Mouse (Mus musculus): ENCODE measurements around the gene Cyp2b10. TPM values are rescaled to one million over a fixed set of nuclear protein-coding genes. Genes with fewer than 3 reads are reported as not detected.

Cyp2b10 gene
- total and polyA plus RNA-seq, 3 experiments, result not detected

GRCm38 (mm10) chr7:25859962-25860870 is 37.2 kb upstream of the Cyp2b10 start:
- TF ChIP-seq BHLHE40 (IDR thresholded peaks at IDR 0.05; ENCODE audit: low read depth, low read length) (no peak), CTCF (conservative IDR thresholded peaks at IDR 0.05 in 1 of 2, IDR thresholded peaks at IDR 0.05 in 1 of 2; ENCODE audit: low read depth in 2 of 2, low read length in 2 of 2) (peak in 1 of 2 experiments; percentile 46; a peak in 2 of 4 replicates), IRF4 (IDR thresholded peaks at IDR 0.05; ENCODE audit: low read depth, low read length) (no peak), RCOR1 (conservative IDR thresholded peaks at IDR 0.05; ENCODE audit: low read depth, low read length) (no peak), TBP (conservative IDR thresholded peaks at IDR 0.05; ENCODE audit: low read depth, low read length) (no peak), ZMIZ1 (IDR thresholded peaks at IDR 0.05; ENCODE audit: low read depth, low read length) (no peak), UBTF (IDR thresholded peaks at IDR 0.05; ENCODE audit: low read depth, low read length) (no peak), ZKSCAN1 (IDR thresholded peaks at IDR 0.05; ENCODE audit: borderline replicate concordance, low read depth, low read length) (no peak), HCFC1 (IDR thresholded peaks at IDR 0.05; ENCODE audit: low read depth, low read length) (no peak), RAD21 (IDR thresholded peaks at IDR 0.05; ENCODE audit: low read depth, low read length) (peak; percentile 6; the same call in 1 of the 2 replicates), SMC3 (IDR thresholded peaks at IDR 0.05; ENCODE audit: low read depth, low read length) (0 out of 2 replicates have a peak, but pooled peaks have one; percentile 16), TCF12 (IDR thresholded peaks at IDR 0.05; ENCODE audit: low read depth, low read length) (no peak), ELF1 (IDR thresholded peaks at IDR 0.05; ENCODE audit: low read depth, low read length) (no peak), USF2 (conservative IDR thresholded peaks at IDR 0.05; ENCODE audit: low read depth, low read length) (no peak), CHD1 (IDR thresholded peaks at IDR 0.05; ENCODE audit: low read depth, low read length) (no peak), MAZ (IDR thresholded peaks at IDR 0.05; ENCODE audit: low read depth, low read length) (no peak), NRF1 (IDR thresholded peaks at IDR 0.05; ENCODE audit: low read depth, low read length) (no peak)
- H3K27ac ChIP-seq (ENCODE audit: insufficient read depth, low read depth), result no peak overlapping the region
- DNase-seq (ENCODE audit: extremely low read depth), result peak; percentile 17
- no peaks in the 10 kb centered on the region for H3K4me1 ChIP-seq (ENCODE audit: control insufficient read depth in 1 of 2, insufficient read depth in 2 of 2)
- no peak overlapping the region for H3K4me3 ChIP-seq (replicated peaks in 1 of 3; ENCODE audit: low read depth in 2 of 3, low read length in 2 of 3, poor library complexity in 1 of 3)
- dilution Hi-C loops (cut with MboI; ENCODE audit: extremely low pct_ligation_motif_present, extremely low pct_unique_long_range_greater_than_20kb, low sequenced_read_pairs) (no loop called here), in situ Hi-C loops (cut with MboI; ENCODE audit: low pct_ligation_motif_present, low pct_unique_long_range_greater_than_20kb, low sequenced_read_pairs) (no loop called here)
- H3K79me2 ChIP-seq (replicated peaks; ENCODE audit: control insufficient read depth, extremely low read depth, insufficient read depth, poor library complexity, severe bottlenecking), result no peaks in the 10 kb centered on the region
- H3K36me3 ChIP-seq (replicated peaks in 1 of 2; ENCODE audit: control insufficient read depth in 1 of 2, insufficient read depth in 1 of 2, low read length in 1 of 2), result no peaks in the 10 kb centered on the region
- H3K9me3 ChIP-seq (replicated peaks; ENCODE audit: low read length), result no peaks in the 10 kb centered on the region
- H3K27me3 ChIP-seq (replicated peaks), result peaks cover 55% of the 10 kb centered on the region
- H3K9ac ChIP-seq (ENCODE audit: insufficient read depth, low read depth), result no peak overlapping the region
- no peak overlapping the region for H3K4me2 ChIP-seq (ENCODE audit: insufficient read depth, low read depth, poor library complexity, severe bottlenecking)

DNA sequence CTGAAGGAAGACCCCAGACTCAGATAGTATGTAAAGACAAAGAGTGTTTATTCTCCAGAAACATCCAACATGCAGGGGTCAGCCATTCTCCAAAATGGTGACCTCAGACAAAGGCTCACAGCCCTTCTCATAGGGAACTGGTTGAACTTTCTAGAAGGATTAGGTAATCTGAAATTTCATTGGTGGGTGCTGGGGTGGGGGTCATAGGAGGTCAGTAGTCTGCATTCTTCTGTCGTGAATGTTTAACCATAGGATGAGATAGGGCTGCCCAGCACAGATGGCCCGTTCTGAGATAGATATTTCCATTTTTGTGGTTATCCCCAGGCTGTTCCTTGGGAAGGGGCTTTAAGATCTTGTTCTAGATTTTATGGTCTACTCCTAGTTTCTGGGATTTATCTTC is 35.1 kb upstream of the Cyp2b10 start:
- Histone ChIP-seq H3K4me1 (ENCODE audit: control insufficient read depth in 1 of 2, insufficient read depth in 2 of 2) (no peaks in the 10 kb centered on the region), H3K27ac (ENCODE audit: insufficient read depth, low read depth) (no peak overlapping the region), H3K4me2 (ENCODE audit: insufficient read depth, low read depth, poor library complexity, severe bottlenecking) (no peak overlapping the region), H3K27me3 (replicated peaks) (peaks cover 49% of the 10 kb centered on the region), H3K79me2 (replicated peaks; ENCODE audit: control insufficient read depth, extremely low read depth, insufficient read depth, poor library complexity, severe bottlenecking) (no peaks in the 10 kb centered on the region), H3K9ac (ENCODE audit: insufficient read depth, low read depth) (no peak overlapping the region), H3K4me3 (replicated peaks in 1 of 3; ENCODE audit: low read depth in 2 of 3, low read length in 2 of 3, poor library complexity in 1 of 3) (no peak overlapping the region), H3K9me3 (replicated peaks; ENCODE audit: low read length) (no peaks in the 10 kb centered on the region), H3K36me3 (replicated peaks in 1 of 2; ENCODE audit: control insufficient read depth in 1 of 2, insufficient read depth in 1 of 2, low read length in 1 of 2) (no peaks in the 10 kb centered on the region)
- dilution Hi-C loops (cut with MboI; ENCODE audit: extremely low pct_ligation_motif_present, extremely low pct_unique_long_range_greater_than_20kb, low sequenced_read_pairs), result no loop called here
- TF ChIP-seq NELFE (IDR thresholded peaks at IDR 0.05; ENCODE audit: low read depth, low read length) (no peak), NRF1 (IDR thresholded peaks at IDR 0.05; ENCODE audit: low read depth, low read length) (no peak), TCF12 (IDR thresholded peaks at IDR 0.05; ENCODE audit: low read depth, low read length) (no peak), ETS1 (conservative IDR thresholded peaks at IDR 0.05; ENCODE audit: low read depth, low read length) (no peak), EP300 (IDR thresholded peaks at IDR 0.05; ENCODE audit: low read length) (no peak), MXI1 (IDR thresholded peaks at IDR 0.05; ENCODE audit: low read depth, low read length) (no peak), GABPA (IDR thresholded peaks at IDR 0.05; ENCODE audit: insufficient replicate concordance, low read depth, low read length) (no peak)
- no peak for DNase-seq (ENCODE audit: extremely low read depth)
- in situ Hi-C loops (cut with MboI; ENCODE audit: low pct_ligation_motif_present, low pct_unique_long_range_greater_than_20kb, low sequenced_read_pairs), result no loop called here
